ENCODE assay signal across 16 mouse cellular contexts in the genomic region with DNA sequence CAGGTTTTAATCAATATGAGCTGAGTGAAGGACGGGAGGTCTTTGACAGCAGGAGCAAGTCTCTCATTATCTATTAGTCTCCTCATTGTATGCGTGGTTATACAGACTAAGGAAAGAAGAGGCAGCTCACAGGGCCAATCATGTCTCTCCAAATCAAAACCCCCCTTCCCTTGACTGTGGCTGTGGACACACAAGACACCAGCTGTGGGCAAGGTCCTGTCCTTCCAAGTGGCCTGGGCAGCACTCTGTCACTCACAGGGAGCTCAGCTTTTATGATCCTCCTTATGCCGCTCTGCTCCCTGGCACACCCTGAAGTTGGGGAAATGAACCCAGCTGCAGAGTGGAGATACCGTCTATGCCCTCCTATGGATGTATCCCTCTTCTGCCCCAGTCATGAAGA. TPM values are rescaled to one million over a fixed set of nuclear protein-coding genes. Genes with fewer than 3 reads are reported as not detected.
DNase-seq lines count a peak whose midpoint lies in the region; ATAC-seq lines count a peak whose summit lies in the region.
"Had no signal": no experiment of that assay in that cellular context is flagged by ENCODE, and none has a peak within 500 bp of the region (broad histone marks: within the 10 kb centered on the region; RNA-seq: fewer than 3 reads in every experiment).

No protein-coding gene starts in this region.

- H3K27me3 ChIP-seq in forebrain, embryonic 12.5 days, result no peaks in the 10 kb centered on the region
- no peaks in the 10 kb centered on the region for H3K27me3 ChIP-seq in forebrain, embryonic 14.5 days (replicated peaks; ENCODE audit: control insufficient read depth, insufficient read depth, low read length)
- H3K27me3 ChIP-seq in heart, embryonic 14.5 days (ENCODE audit: control insufficient read depth, insufficient read depth, low read length), result no peaks in the 10 kb centered on the region
- H3K27me3 ChIP-seq in midbrain, embryonic 15.5 days (replicated peaks), result no peaks in the 10 kb centered on the region
- H3K27me3 ChIP-seq: CH12.LX; neural tube, embryonic 12.5 days had no signal

- H3K9me3 ChIP-seq in forebrain, embryonic 12.5 days, result no peaks in the 10 kb centered on the region
- H3K9me3 ChIP-seq in forebrain, embryonic 14.5 days (replicated peaks; ENCODE audit: control insufficient read depth, low read length), result no peaks in the 10 kb centered on the region
- no peaks in the 10 kb centered on the region for H3K9me3 ChIP-seq in heart, embryonic 14.5 days (ENCODE audit: control insufficient read depth, low read length)
- H3K9me3 ChIP-seq in midbrain, embryonic 15.5 days, result no peaks in the 10 kb centered on the region
- H3K9me3 ChIP-seq: neural tube, embryonic 12.5 days had no signal

- no peaks in the 10 kb centered on the region for H3K36me3 ChIP-seq in forebrain, embryonic 12.5 days (replicated peaks)
- H3K36me3 ChIP-seq in forebrain, embryonic 14.5 days (ENCODE audit: control insufficient read depth, insufficient read depth, low read length), result no peaks in the 10 kb centered on the region
- no peaks in the 10 kb centered on the region for H3K36me3 ChIP-seq in heart, embryonic 14.5 days (ENCODE audit: control insufficient read depth, insufficient read depth, low read length)
- no peaks in the 10 kb centered on the region for H3K36me3 ChIP-seq in midbrain, embryonic 15.5 days (replicated peaks)
- H3K36me3 ChIP-seq: neural tube, embryonic 12.5 days had no signal

- intact Hi-C loops in heart, postnatal 25 days (cut with DNase I), result no loop called here
- intact Hi-C loops in left cerebral cortex, postnatal 4 days (cut with DNase I), result no loop called here

- H3K4me2 ChIP-seq in forebrain, embryonic 12.5 days, result no peak overlapping the region
- no peak overlapping the region for H3K4me2 ChIP-seq in forebrain, embryonic 14.5 days (ENCODE audit: low read length)
- no peak overlapping the region for H3K4me2 ChIP-seq in heart, embryonic 14.5 days (ENCODE audit: low read length)
- H3K4me2 ChIP-seq in midbrain, embryonic 15.5 days, result no peak overlapping the region
- H3K4me2 ChIP-seq: neural tube, embryonic 12.5 days had no signal

- DNase-seq in forebrain, embryonic 14.5 days (ENCODE audit: low spot score), result no peak
- DNase-seq in heart, postnatal 25 days (ENCODE audit: low spot score), result no peak
- DNase-seq in left cerebral cortex, postnatal 4 days, result peak; percentile 36
- DNase-seq in left cerebral cortex, adult 18-20 months (ENCODE audit: low spot score in 2 of 2), result no peak
- DNase-seq: adrenal gland, postnatal 14 days; cerebellum, postnatal 14 days; embryo, embryonic 11 days; heart, postnatal 36 days; liver, postnatal 0 days; lung, postnatal 10 days had no signal

- H3K4me3 ChIP-seq in forebrain, embryonic 12.5 days (replicated peaks), result no peak overlapping the region
- H3K4me3 ChIP-seq in forebrain, embryonic 14.5 days (ENCODE audit: low read depth, low read length), result no peak overlapping the region
- H3K4me3 ChIP-seq in heart, embryonic 14.5 days (ENCODE audit: control insufficient read depth in 1 of 2, insufficient read depth in 1 of 2, low read depth in 1 of 2, low read length in 2 of 2), result no peak overlapping the region
- H3K4me3 ChIP-seq in midbrain, embryonic 15.5 days, result no peak overlapping the region
- H3K4me3 ChIP-seq: neural tube, embryonic 12.5 days had no signal

- no peak overlapping the region for H3K9ac ChIP-seq in forebrain, embryonic 12.5 days
- no peak overlapping the region for H3K9ac ChIP-seq in forebrain, embryonic 14.5 days (ENCODE audit: low read length)
- H3K9ac ChIP-seq in heart, embryonic 14.5 days (ENCODE audit: low read length), result peak overlapping the region; percentile 30; the same call in 1 of the 2 replicates
- no peak overlapping the region for H3K9ac ChIP-seq in midbrain, embryonic 15.5 days
- H3K9ac ChIP-seq: liver, postnatal 0 days; neural tube, embryonic 12.5 days had no signal

- 67% methylated on average over 4 of the region's 4 CpGs for WGBS in forebrain, embryonic 12.5 days
- WGBS in forebrain, embryonic 14.5 days, result 71% methylated on average over 4 of the region's 4 CpGs
- WGBS in heart, embryonic 14.5 days, result 60% methylated on average over 4 of the region's 4 CpGs
- WGBS in midbrain, embryonic 15.5 days, result 66% methylated on average over 4 of the region's 4 CpGs

- ATAC-seq in forebrain, embryonic 12.5 days (ENCODE audit: low FRiP score), result no peak
- ATAC-seq in forebrain, embryonic 14.5 days, result no peak
- ATAC-seq in heart, embryonic 14.5 days (ENCODE audit: insufficient number of reproducible peaks, insufficient read depth, low FRiP score, low read depth), result no peak
- ATAC-seq in midbrain, embryonic 15.5 days (replicated peaks), result peak; percentile 9; the same call in 1 of the 2 replicates
- ATAC-seq: liver, postnatal 0 days had no signal

- H3K4me1 ChIP-seq in forebrain, embryonic 12.5 days, result peaks cover 19% of the 10 kb centered on the region
- H3K4me1 ChIP-seq in forebrain, embryonic 14.5 days (ENCODE audit: control insufficient read depth, insufficient read depth, low read length), result peaks cover 19% of the 10 kb centered on the region
- peaks cover 41 to 82% of the 10 kb centered on the region in 2 experiments for H3K4me1 ChIP-seq in heart, embryonic 14.5 days (ENCODE audit: control insufficient read depth in 2 of 2, insufficient read depth in 2 of 2, low read length in 2 of 2)
- peaks cover 5% of the 10 kb centered on the region; the same call in 1 of the 2 replicates for H3K4me1 ChIP-seq in midbrain, embryonic 15.5 days

- H3K27ac ChIP-seq in forebrain, embryonic 12.5 days, result 0 out of 2 replicates have a peak overlapping the region, but pooled peaks have one; percentile 25
- no peak overlapping the region for H3K27ac ChIP-seq in forebrain, embryonic 14.5 days (ENCODE audit: low read depth, low read length)
- 0 out of 4 replicates have a peak overlapping the region, but pooled peaks of 1 of the 2 experiments have one; percentile 24 for H3K27ac ChIP-seq in heart, embryonic 14.5 days (replicated peaks in 1 of 2; ENCODE audit: control insufficient read depth in 1 of 2, insufficient read depth in 1 of 2, low read depth in 2 of 2, low read length in 2 of 2)
- no peak overlapping the region for H3K27ac ChIP-seq in midbrain, embryonic 15.5 days
- H3K27ac ChIP-seq: neural tube, embryonic 12.5 days; stomach, postnatal 0 days had no signal

RNA-seq across cellular contexts. Expression of gene Gab1, which starts 55.2 kb away (rescaled TPM):
- 15.3 and 15.6 TPM in 2 replicates for polyA plus RNA-seq in forebrain, embryonic 12.5 days (2016; fragmentation: Nextera tagmentation; extraction: Ambion mirVana)
- polyA plus RNA-seq in forebrain, embryonic 14.5 days (2014; fragmentation: Nextera tagmentation; extraction: Ambion mirVana), result 15.4 and 15.8 TPM in 2 replicates
- polyA plus RNA-seq in heart, embryonic 14.5 days (2014; fragmentation: Nextera tagmentation; extraction: Ambion mirVana), result 44.4 and 47.6 TPM in 2 replicates
- 10 to 100 TPM; 34.1 to 38.8 TPM for total RNA-seq in heart, postnatal 25 days (2021)
- total RNA-seq in left cerebral cortex, postnatal 4 days (2021), result 10 to 100 TPM; 15.0 to 16.1 TPM
- total RNA-seq in left cerebral cortex, adult 18-20 months (2021), result 10 to 100 TPM; 12.8 to 16.1 TPM
- polyA plus RNA-seq in midbrain, embryonic 15.5 days (2015; fragmentation: Nextera tagmentation; extraction: Ambion mirVana), result 8.6 and 9.3 TPM in 2 replicates
